Mouse (Mus musculus) liver, postnatal 0 days (tissue): ENCODE data around the gene Nfatc3.

ENCODE experiments used
- CTCF ChIP-seq: sonication (generic); IDR thresholded peaks from 2 replicates; pipeline ENCODE4 v1.5.1; 2016; ENCODE audit warnings: antibody characterized with exemption, low read depth
- EP300 ChIP-seq: IDR thresholded peaks from 2 replicates; pipeline ENCODE4 v1.6.1; 2016; ENCODE audit warnings: antibody characterized with exemption, low read depth, mild to moderate bottlenecking

- TF ChIP-seq EP300: no peak
- TF ChIP-seq CTCF: no peak
These were observed 17.2 kb downstream of the Nfatc3 start for GRCm38 (mm10) chr8:106075863-106076174.
